Mouse (Mus musculus): ENCODE results near the gene Gm4070.
"Not testable (repeated sequence)": the region's sequence is repeated elsewhere in the genome, so short reads cannot be mapped to it uniquely, and the experiment has no call there.

DNA sequence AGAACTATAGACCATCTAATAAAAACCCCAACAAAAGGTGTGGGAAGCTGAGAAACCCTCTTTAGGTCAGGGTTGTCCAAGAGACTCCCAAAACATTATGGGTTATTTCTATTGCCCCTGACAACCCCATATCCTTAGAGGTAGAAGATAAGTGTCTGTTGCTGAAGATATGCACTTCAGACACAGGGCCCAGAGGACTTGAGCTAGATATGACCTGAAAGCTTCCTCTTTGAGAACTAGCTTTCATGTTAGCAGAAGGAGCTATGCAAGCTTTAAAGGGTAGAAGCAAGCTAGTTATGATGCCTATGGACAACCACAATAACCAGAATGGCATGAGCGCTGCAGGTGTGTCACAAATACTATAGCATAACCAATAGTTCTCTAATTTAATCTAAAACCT lies 21.6 kb downstream of the Gm4070 start:
- not testable (repeated sequence) for TF ChIP-seq CTCF (IDR thresholded peaks at IDR 0.05; ENCODE audit: borderline replicate concordance, insufficient read depth, low read length); POLR2A (IDR thresholded peaks at IDR 0.05; ENCODE audit: low read depth, low read length)
